Mouse (Mus musculus): ENCODE results near the gene Hoxd9. TPM values are rescaled to one million over a fixed set of nuclear protein-coding genes. Genes with fewer than 3 reads are reported as not detected.

The Hoxd9 gene
- total and polyA plus RNA-seq, 3 experiments = not detected

- Histone ChIP-seq H3K4me1 (ENCODE audit: control insufficient read depth in 1 of 2, insufficient read depth in 2 of 2) (no peaks in the 10 kb centered on the region), H3K9me3 (replicated peaks; ENCODE audit: low read length) (no peaks in the 10 kb centered on the region), H3K27ac (ENCODE audit: insufficient read depth, low read depth) (no peak overlapping the region), H3K9ac (ENCODE audit: insufficient read depth, low read depth) (no peak overlapping the region), H3K27me3 (replicated peaks) (peaks cover 6% of the 10 kb centered on the region), H3K4me3 (replicated peaks in 1 of 3; ENCODE audit: low read depth in 2 of 3, low read length in 2 of 3, poor library complexity in 1 of 3) (no peak overlapping the region), H3K36me3 (replicated peaks in 1 of 2; ENCODE audit: control insufficient read depth in 1 of 2, insufficient read depth in 1 of 2, low read length in 1 of 2) (no peaks in the 10 kb centered on the region), H3K4me2 (ENCODE audit: insufficient read depth, low read depth, poor library complexity, severe bottlenecking) (no peak overlapping the region), H3K79me2 (replicated peaks; ENCODE audit: control insufficient read depth, extremely low read depth, insufficient read depth, poor library complexity, severe bottlenecking) (no peaks in the 10 kb centered on the region)
- no peak for TF ChIP-seq EP300 (IDR thresholded peaks at IDR 0.05; ENCODE audit: low read length)
- TF ChIP-seq PAX5 (IDR thresholded peaks at IDR 0.05; ENCODE audit: low read length) = no peak
- TF ChIP-seq RAD21 (IDR thresholded peaks at IDR 0.05; ENCODE audit: low read depth, low read length) = no peak
- TF ChIP-seq MAZ (IDR thresholded peaks at IDR 0.05; ENCODE audit: low read depth, low read length) = no peak
- no peak for TF ChIP-seq SIN3A (IDR thresholded peaks at IDR 0.05; ENCODE audit: low read length)
- no peak for TF ChIP-seq MYC (IDR thresholded peaks at IDR 0.05; ENCODE audit: low read depth, low read length)
- no peak for TF ChIP-seq JUN (IDR thresholded peaks at IDR 0.05; ENCODE audit: insufficient read depth, low read depth, low read length)
- TF ChIP-seq MAFK (IDR thresholded peaks at IDR 0.05; ENCODE audit: insufficient replicate concordance, low read length) = no peak
- no peak for TF ChIP-seq MXI1 (IDR thresholded peaks at IDR 0.05; ENCODE audit: low read depth, low read length)
- dilution Hi-C loops (cut with MboI; ENCODE audit: extremely low pct_ligation_motif_present, extremely low pct_unique_long_range_greater_than_20kb, low sequenced_read_pairs) = no loop called here
- in situ Hi-C loops (cut with MboI; ENCODE audit: low pct_ligation_motif_present, low pct_unique_long_range_greater_than_20kb, low sequenced_read_pairs) = loop anchor here (25.0 kb wide), 1 partner anchor 883 kb away; no protein-coding TSS in a partner anchor
- no peak for DNase-seq (ENCODE audit: extremely low read depth)
These were observed 6.3 kb downstream of the Hoxd9 start for GRCm38 (mm10) chr2:74703720-74704392.

DNA sequence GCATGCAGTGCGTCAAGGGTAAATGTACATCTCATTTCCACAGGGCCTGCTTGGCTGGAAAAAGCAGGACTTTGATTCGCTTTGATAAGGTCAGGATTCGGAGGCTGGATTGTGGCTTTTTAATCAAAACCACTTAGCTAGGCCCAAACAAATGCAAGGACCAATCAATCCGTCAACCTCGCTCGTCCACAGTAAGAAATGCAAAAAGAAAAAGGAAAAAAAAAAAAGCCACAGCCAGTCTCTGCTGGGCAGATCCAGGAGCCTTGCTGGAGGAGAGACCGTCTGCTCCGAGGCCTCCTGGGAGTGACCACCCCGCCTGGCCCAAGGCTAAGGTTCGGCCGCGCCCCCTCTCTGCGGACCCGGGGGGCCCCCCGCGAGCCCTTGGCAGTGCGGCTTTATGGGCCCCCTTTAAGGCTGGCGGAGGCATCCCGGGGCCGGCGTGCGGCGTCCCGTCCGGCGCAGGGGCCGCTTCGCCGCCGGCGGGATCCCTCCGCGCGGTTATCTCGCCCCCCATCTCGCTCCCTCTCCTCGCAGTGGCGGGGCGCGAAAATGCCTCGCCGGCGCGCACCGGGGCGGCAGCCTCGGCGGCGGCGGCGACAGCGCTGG lies 7.0 kb downstream of the Hoxd9 start, which contains the start of gene Hoxd8:
Hoxd8 (plus strand) TSS at position 223 of the 606 bp plus-strand sequence.
- in situ Hi-C loops (cut with MboI; ENCODE audit: low pct_ligation_motif_present, low pct_unique_long_range_greater_than_20kb, low sequenced_read_pairs) (loop anchor here (25.0 kb wide), 1 partner anchor 883 kb away; no protein-coding TSS in a partner anchor), dilution Hi-C loops (cut with MboI; ENCODE audit: extremely low pct_ligation_motif_present, extremely low pct_unique_long_range_greater_than_20kb, low sequenced_read_pairs) (no loop called here)
- no peak for TF ChIP-seq NELFE (IDR thresholded peaks at IDR 0.05; ENCODE audit: low read depth, low read length)
- TF ChIP-seq POLR2AphosphoS2 (IDR thresholded peaks at IDR 0.05; ENCODE audit: low read depth, low read length) = no peak
- no peak for TF ChIP-seq HCFC1 (IDR thresholded peaks at IDR 0.05; ENCODE audit: low read depth, low read length)
- no peak for TF ChIP-seq KAT2A (IDR thresholded peaks at IDR 0.05; ENCODE audit: insufficient replicate concordance, low read length)
- TF ChIP-seq CHD1 (IDR thresholded peaks at IDR 0.05; ENCODE audit: low read depth, low read length) = no peak
- no peaks in the 10 kb centered on the region for H3K36me3 ChIP-seq (replicated peaks in 1 of 2; ENCODE audit: control insufficient read depth in 1 of 2, insufficient read depth in 1 of 2, low read length in 1 of 2)
- no peak within 1 kb of the TSS for H3K4me2 ChIP-seq (ENCODE audit: insufficient read depth, low read depth, poor library complexity, severe bottlenecking)
- no peak within 1 kb of the TSS for H3K9ac ChIP-seq (ENCODE audit: insufficient read depth, low read depth)
- no peaks in the 10 kb centered on the region for H3K79me2 ChIP-seq (replicated peaks; ENCODE audit: control insufficient read depth, extremely low read depth, insufficient read depth, poor library complexity, severe bottlenecking)
- H3K27ac ChIP-seq (ENCODE audit: insufficient read depth, low read depth) = no peak within 1 kb of the TSS
- DNase-seq (ENCODE audit: extremely low read depth) = no peak
- H3K4me1 ChIP-seq (ENCODE audit: control insufficient read depth in 1 of 2, insufficient read depth in 2 of 2) = no peaks in the 10 kb centered on the region; a peak in 1 of 4 replicates
- peak within 1 kb of the TSS in 1 of 3 experiments; percentile 50 for H3K4me3 ChIP-seq (replicated peaks in 1 of 3; ENCODE audit: low read depth in 2 of 3, low read length in 2 of 3, poor library complexity in 1 of 3)
- peaks cover 6% of the 10 kb centered on the region for H3K27me3 ChIP-seq (replicated peaks)
- H3K9me3 ChIP-seq (replicated peaks; ENCODE audit: low read length) = no peaks in the 10 kb centered on the region

All from CH12.LX (cell line).